Mouse (Mus musculus) cerebellum, adult 9-10 months (tissue): ENCODE measurements at regions not wholly inside any gene's neighbourhood (a gene's known extent, or its start where the extent isn't known, plus 50 kb on each side); places are given as distances from the start of the nearest gene placed in this dataset.
A peak's percentile ranks its signal among the peaks of the same experiment; 100 is the strongest.

ENCODE experiments used
- DNase-seq: peaks from one replicate; pipeline ENCODE4 v3.0.0; 2022

DNA sequence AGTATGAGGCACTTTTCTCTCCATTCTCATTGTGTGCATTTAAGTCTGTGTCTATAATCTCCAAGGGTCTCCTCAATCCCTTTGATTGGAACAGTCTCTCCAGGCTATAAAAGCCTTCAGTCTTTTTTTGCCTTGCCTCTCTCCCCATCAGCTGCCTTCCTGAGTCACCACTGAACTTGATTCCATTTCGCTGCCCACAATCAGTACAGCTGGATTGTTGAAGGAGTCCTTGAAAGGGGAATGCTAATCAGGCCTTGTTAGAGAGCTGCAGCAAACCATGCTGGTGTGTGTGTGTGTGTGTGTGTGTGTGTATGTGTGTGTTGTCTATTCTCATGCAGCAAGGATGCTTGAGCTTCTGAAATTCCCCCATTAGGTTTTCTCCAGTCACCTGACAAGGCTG, 129.3 kb upstream of the Parp11 start:
- DNase-seq: no peak

DNA sequence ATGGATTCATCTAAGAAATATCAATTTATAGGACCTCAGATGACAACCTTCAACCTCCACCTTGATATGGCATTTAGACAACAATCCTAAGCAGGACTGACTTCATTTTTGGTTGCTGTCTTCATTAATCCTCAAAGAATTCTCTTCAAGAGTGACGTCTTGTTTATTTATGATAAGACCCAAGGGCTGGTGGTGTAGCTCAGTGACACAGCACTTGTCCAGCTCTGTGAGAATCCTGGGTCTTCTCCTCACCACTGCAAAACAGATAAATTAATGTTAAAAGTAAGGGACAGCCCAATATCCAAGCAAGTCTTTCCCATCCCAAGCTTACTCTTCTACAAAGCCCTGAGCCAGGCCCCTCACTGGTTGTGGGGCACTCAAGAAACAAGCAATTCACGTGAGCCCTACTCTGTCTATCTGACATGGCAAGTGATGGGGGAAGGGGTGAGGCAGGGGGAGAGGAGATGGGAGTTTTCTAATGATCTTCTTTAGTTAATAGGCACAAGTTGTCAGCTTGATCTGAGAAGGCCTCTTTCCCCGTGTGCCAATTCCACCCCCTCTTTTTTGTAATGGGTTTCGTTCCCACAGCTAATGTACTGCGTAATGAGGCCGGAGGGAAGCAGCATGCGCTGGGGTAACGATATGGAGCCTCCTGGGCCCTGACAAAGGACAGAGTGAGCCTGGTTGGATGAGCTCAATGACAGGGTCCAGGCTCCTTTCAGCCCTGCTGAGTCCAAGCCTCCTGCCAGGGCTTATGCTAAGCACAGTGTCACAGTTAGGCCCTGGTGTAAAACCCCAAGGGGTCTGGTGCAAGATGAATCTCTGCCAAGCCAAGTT, 127.7 kb upstream of the Parp11 start:
- DNase-seq: no peak

DNA sequence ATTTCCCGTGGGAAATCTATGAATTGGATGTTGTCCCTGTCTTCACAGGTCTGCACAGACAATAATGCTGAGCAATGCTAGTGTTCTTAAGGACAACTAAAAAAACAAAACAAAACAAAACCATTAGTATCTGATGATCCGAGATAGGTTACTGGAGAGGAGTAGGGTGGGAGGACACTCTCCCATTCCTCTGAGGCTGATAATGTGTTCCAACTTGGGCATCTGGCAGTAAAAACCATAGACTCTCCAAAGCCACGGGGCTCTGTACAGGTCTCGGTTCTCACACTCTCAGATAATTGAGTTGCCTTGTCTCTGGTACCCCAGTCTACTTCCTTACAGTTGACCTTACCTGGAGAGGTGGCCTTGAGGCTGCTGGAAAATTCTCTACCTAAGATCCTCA, 126.0 kb upstream of the Parp11 start:
- DNase-seq: no peak

DNA sequence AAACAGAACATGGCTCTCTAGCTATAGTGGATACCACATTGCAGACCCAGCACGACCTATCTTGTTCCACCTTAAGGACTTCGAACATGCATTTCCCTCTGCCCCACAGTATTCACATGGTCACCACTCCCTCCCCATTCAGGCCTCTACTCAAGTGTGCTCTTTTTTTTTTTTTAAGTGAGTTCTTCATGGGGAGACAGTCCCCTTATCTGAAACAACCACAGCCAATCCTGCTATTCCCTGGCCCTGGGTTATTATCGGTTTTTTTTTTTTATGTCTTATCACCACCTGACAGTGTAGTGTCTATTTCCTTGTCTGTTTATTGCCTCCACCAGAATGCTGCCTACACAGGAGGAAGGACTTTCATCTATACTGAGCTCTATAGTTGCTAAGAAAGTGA, 125.6 kb upstream of the Parp11 start:
- DNase-seq: no peak

DNA sequence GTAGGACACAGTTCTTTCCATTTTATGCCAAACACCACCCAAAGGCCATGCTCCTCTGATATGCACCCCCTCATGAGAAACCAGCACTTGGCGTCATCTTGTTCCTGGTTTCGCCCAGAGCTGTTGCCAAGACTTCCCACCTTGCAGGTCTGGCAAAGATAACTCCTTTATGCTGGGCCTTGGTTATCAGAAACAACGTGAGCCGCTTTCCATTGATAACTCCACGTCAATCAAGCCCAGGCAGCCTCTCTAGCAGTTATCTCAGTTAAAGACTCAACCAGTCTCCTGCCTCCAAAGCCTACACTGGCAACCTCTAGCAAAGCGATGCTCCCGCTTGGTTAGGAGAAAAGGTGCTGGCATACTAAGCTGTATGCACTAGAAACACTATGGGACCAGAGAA, 124.2 kb upstream of the Parp11 start:
- DNase-seq: no peak

DNA sequence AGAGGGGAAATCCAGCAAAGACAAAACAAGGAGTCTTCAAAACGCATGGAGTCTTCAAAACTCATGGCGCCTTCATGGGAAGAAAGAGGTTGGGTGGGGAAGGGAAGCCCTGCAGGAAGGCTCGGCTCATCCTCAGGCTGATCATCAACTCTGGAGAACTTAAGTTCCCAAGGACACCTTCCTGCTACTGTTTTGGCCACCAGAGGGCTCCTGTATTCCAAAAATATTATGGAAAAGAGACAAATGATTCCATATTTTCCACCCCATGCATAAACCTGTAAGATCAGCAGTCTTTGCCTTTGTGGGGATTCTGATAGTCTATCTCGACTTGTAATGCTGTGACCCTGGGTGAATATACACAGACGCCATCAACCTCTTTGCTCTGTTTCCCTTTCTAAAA, 121.7 kb upstream of the Parp11 start:
- peak; percentile 65 for DNase-seq

DNA sequence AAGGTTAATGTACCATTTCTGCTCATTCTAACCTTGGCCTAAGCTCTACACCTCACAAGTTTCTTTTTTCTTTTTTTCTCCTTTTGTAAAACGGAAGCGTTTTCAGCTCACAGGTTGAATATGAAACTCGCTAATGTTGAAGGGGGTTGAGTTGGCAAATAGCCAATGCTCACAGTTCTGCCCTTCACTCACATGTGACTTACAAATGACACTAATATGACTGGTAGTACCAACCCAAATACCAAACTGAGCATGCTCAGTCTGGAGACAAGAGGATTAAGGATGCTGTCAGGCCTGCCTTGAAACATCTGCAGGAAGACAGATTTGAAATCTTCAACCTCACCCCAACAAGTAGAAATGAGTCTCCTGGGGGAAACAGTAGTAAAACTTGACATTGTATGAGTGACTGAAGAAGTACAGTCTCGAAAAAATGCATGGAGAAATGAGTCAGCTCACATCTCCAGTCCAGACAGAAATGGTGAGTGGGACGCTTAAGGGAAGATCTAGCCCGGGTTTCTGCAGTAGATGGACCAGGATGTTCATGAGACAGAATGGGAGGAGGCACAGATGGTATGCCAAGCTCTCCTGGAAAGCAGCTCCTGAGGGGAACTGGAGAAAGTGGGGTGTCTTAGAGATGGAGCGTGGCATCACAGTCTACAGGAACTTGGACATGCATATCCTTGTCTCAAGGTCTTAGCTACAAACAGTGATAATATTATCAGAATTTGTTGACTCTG, 120.9 kb upstream of the Parp11 start:
- DNase-seq: no peak

DNA sequence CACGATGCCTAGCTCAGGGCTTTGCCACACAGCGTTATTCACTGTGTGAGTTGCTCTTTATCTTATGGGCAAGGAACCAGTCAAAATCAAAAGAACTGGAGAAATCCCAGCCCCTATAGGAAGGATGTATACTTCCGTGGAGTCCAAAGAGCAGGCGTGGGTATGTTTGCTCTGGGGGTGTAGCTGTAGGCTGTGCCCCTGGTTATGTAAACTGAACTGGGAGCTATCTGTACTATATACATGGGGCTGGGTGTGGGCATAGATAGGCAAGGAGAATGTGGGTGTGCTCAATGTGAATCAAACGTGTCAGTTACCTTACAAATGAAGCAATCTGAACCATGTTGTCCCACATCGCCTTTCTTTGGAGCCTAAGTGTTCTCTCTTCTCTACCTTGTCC, 120.3 kb upstream of the Parp11 start:
- DNase-seq: no peak

DNA sequence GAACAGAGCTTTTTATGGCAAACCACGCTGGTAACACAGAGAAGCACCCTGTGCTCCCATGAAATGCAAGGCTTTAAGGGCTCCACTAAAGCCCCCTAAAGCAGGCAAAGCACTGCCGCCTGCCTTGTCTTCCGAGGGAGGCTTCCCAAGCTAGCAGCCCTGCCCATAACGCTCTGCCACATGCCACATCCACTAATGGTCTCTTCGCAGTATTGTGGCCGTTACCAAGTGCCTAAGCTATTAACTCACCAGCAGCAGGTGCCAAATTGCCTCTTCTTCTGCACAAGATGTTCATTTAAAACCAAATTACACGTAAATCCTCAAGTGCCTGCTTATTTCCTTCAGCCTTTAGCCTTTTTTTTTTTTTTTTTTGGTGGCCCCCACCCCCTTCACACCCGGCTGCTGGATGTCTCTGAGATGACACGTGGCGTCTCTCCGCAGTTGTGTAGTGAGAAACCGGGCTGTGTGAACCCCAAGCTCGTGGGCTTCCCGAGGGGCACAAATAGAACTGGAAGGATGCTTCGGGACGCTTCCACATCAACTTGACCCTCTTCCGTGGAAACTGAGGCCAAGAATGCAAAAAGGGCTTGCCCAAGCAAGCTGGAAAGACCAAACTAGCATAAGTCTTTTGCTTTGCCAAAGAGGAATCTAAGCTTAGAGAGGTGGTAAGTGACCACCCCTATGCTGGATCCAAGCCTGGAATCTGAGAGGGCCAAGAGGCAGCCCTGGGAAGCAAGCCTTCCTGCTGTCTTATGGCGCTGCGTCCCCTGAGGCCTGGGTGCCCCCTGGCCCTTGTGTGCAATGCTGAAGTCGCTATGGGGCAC, 117.2 kb upstream of the Parp11 start:
- DNase-seq: peak; percentile 26

DNA sequence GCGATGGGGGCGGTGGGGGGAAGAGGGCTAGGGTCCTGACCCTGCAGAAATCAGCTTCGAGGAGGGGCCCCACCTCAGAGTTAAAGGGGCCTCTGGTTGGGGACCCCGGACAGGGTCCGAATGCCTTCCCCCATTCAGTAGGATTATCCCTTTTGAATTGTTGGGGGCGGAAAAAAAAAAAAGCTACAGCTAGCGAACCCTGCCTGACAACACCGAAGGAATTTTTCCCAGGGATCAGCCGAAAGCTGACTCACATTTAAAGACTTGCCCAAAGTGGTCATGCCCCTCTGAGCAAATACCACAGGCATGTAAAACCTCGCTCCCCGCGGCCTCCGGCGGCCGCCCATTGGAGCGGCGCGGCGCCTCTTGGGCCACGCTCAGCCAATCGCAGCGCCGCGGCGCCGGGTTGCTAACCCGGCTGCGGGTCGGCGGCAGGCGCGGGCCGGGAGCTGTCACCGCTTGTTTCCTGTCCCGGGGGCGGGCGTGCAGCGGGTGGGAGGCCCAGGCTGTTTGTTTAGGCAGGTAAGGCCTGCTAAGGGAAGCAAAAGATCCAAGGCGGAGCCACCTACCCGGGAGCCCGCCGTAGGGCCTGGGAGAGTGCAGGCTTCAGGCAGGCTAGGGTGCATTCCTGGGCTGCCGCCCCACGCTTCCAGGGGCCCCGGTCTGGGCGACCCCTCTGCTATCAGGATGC, 116.5 kb upstream of the Parp11 start:
- DNase-seq: peak; percentile 80

DNA sequence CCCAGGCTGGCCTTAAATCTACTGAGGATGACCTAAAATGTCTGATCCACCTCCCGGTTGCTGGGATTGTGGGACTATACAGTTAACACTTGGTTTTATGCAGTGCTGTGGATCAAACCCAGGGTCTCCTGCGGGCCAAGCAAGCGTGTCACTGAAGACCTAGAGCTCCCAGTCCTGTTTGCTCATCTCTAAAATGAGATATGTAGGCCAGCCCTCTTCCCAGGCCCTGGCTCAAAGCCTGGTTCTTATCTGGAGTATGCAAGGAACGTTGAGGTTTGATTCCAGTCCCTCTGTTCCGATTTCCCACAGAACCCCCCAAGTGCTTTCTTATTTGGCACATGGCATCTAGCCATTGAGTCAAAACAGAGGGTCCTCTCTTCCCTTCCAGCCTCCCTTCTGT, 115.5 kb upstream of the Parp11 start:
- DNase-seq: peak; percentile 33

DNA sequence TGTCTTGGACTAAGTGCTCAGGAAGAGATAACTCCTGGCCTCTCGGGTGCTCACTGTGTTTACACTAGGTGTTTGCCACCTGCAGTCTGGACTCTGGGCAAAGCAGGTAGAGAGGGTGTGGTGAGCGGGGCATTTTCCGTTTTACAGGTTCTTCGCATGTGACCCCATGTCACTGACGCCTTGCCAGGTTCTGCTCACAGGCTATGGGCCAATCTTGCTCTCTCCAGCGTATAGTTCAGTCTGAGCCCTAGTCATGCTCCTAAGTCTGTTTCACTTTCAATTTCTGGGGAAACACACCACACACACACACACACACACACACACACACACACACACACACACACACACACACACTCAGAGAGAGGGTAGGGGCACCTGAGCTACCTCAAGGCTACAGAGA, 112.4 kb upstream of the Parp11 start:
- no peak for DNase-seq

DNA sequence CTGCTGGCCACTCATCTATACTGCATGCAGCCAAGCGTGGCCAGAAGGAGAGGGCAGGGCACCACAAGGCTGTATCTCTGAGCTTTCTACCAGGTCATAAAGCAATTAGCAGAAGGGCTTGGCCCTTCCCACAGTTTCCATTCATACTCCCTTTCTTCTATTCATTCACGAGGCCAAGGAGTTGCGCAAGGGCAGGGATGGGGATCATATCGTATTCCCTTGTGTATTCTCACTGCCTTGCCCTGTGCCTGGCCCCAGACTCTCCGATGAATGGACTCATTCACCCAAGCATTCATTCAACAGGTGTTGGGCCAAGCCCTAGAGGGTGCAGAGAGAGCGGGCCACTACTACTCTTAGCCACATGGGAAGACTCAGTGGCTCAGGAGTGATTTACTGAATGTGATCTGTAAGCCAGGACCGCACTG, 111.2 kb upstream of the Parp11 start:
- no peak for DNase-seq

DNA sequence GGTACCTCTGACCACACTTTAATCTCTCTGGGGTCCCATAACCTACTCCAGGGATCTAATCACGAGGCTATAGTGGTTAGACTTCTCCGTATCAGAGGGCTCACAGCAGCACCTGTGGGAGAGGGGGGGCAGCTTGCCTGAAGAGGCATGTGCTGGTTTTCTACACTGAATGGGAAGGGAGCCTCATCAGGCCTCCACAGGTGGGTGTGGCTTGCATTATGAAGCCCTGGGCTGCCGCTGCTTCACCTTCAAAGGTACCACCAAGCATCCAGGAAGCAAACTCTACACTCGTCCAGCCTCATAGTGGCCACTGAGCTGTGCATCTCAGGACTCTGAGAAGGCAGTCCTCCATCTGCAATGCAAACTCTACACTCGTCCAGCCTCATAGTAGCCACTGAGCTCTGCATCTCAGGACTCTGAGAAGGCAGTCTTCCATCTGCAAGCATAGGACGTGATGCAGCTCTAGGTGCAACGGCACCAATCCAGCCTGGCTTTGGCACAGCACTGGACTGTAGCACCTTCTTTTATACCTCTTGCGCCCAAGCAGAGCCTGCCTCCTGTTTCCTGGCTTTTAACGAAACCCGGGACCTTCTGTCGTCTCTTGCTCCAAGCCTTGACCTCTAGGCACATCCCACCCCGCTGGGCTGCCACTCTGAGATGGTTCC, 110.5 kb upstream of the Parp11 start:
- DNase-seq: no peak

DNA sequence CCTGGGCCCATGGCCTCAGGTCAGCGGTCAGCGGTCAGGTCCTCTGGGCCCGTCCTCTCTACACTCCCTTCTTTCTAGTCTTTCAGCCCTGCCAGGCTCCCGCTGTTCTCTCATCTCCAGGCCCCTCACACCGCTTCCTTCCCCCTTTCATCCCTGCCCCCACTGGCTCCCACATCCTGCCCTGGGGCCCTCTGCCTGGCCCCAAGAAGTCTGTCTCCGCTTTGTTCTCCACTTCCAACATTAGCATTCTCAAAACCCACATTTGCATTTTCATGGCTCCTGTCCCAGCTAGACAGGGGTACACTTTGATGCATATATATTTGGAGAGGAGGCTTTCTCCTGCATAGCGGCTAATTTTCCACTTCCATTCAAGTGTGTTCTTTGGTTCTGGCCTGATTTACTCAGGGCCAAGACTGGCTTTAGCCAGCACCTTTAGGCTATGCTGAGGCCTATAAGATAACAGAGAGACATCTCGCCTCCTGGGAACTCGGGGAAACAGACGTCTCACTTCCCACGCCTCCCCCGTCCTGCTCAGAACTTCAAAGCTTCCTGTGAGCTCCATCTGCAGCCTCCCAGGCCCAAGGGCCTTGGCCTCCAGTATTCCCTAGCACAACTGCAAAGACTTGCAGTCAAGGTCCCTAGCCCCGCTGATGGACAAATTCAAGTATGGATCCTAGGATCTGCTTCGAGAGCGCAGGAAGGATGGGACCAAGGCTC, 109.8 kb upstream of the Parp11 start:
- no peak for DNase-seq

DNA sequence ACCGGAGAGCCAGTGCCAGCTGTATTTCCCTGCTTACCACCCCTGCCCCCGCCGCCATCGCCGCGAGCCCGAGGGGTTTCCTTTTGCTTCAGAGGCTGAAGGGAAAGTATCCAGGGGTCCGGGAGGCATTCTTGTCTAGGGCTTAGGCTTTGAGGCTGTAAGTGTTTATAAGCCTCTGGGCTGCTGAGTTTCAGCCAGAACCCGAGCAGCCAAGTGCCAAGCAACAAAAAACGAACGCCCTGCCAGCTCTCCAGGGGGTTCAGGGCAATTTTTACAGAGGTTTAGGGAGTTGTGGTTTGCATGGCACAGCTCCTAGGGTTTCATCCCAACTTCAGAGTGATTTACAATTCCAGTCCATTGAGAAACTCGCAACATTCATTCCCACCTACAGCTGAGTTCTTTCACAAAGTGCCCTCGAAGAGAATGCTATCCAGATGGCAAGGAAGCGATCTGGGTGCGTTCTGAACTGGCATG, 109.2 kb upstream of the Parp11 start:
- DNase-seq: no peak

DNA sequence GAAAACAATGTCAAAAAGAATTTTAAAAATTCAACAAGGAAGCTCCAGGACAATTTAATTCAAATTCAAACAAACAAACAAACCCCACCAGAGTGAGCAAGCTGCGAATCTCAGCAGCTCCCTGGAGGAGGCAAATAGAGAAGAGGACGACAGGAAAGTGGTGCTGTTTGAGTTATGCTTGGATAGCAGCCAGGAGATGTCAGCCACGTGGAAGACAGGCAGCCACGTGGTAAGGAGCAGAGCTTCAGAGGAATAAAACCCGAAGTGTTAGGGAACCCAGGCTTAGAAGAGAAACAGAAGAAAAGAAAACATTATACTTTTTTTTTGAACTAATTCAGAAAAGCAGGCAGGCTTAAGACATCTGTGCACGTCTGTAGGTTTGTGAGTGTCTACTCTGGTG, 108.2 kb upstream of the Parp11 start:
- DNase-seq: no peak

DNA sequence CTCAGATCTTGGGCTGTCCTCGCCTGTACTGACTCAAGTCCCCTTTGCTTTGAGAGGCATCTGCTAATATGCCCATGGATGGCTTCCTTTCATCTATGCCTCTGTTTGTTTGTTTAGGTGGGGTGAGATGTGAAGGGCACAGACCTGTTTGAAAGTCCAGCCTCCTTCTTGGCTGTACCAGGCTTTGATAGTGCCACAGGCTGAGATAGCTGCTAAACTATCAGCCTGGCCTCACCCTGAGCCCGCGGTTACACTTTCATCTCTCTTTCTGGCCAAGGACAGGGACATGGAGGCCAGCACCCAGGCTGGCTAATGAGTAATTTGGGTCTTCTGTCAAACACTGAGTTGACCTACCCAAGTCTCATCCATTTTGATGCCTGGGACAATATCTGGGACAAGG, 105.0 kb upstream of the Parp11 start:
- no peak for DNase-seq

DNA sequence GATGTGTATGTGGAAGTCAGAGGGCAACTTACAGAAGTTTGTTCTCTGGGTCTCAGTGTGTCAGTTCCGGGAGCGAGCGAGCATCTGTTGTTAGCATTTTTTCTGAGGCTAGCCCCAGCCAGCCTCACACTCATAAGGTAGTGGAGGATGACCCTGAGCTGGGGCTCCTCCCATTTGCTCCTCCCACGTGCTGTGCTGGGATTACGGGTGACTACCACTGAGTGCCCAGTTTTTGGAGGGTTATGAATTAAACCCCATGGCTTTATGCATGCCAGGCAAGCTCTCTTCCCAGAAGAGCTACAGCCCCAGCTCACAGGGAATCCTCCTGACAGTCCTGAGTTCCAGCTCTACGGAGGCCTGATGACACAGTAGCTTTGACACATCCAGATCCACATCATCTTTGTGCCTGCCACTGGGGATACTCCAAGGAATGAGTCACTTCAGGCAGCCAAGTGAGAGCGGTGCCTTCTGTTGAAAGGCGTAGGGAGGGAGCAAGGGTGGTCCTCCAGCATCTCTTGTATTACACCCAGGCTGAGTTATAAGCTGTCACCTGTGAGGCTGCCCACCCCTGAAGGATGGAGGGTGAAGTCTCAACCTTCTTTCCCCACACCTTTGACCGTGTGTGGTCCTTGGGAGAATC, 97.8 kb upstream of the Parp11 start:
- DNase-seq: no peak

DNA sequence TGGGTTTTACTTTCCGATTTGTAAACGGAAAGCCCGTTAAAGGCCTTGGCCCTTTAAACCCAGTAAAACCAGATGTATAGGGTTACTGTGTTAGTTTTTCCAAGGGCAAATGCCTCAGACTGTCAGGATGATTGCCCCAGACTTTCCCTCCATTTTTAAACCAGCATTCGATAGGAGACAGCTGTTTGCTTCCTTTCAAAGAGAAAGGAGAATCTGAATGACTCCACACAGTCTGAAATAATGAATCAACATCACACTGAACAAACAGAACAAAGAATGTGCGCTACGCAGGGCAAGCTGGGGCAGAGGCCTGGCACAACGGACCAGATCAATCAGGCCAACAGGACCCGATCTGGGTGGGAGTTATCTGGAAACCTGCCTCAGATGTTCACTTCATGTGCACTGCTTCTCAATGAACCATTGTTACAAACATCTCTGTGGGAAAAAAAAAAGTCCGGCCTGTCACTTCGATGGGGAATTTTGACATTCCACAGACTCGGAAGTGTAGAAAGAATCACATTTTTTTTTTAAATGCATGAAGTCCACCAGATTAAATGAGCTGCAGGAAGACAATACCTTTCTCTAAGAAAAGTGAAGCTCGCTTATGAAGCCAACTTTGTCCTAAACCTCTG, 97.0 kb upstream of the Parp11 start:
- no peak for DNase-seq

DNA sequence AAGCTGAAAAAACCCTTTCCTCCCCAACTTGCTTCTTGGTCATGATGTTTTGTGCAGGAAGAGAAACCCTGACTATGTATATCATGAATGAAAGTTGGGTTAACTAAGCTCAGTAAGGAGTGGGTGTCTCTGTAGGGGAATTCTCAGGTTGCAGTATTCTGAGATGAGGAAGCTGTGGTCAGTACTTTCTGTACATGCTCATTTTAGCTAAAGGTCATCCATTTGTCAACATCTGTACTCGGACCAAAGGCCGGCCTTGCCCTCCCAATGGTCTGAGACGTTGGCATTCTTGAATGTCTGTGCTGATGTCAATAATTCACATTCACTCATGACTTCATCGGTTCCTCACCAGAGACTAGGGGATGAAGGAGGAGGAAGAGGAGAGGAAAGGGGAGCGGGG, 94.9 kb upstream of the Parp11 start:
- no peak for DNase-seq
